Comparison of ENCODE assay signal across 8 mouse cellular contexts in genomic region chr11:100736746-100737080, GRCm38 (mm10). TPM values are rescaled to one million over a fixed set of nuclear protein-coding genes. Genes with fewer than 3 reads are reported as not detected.
DNase-seq lines count a peak whose midpoint lies in the region; ATAC-seq and TF ChIP-seq lines count a peak whose summit lies in the region.

No protein-coding gene starts in this region.

- 0 out of 2 replicates have a peak overlapping the region, but pooled peaks have one; percentile 25 for H3K27ac ChIP-seq in kidney, embryonic 16.5 days (ENCODE audit: low read length)
- no peak overlapping the region for H3K27ac ChIP-seq in embryonic facial prominence, embryonic 11.5 days (replicated peaks; ENCODE audit: low read depth, low read length)
- peak overlapping the region; percentile 95 for H3K27ac ChIP-seq in intestine, postnatal 0 days (ENCODE audit: low read depth, low read length)

- no peaks in the 10 kb centered on the region for H3K36me3 ChIP-seq in kidney, embryonic 16.5 days (ENCODE audit: insufficient read depth, low read length)
- H3K36me3 ChIP-seq in embryonic facial prominence, embryonic 11.5 days (replicated peaks; ENCODE audit: control insufficient read depth, insufficient read depth, low read depth, low read length), result no peaks in the 10 kb centered on the region
- peaks cover 21% of the 10 kb centered on the region; the same call in 1 of the 2 replicates for H3K36me3 ChIP-seq in intestine, postnatal 0 days (ENCODE audit: control insufficient read depth, insufficient read depth)
- H3K36me3 ChIP-seq in myocyte (ENCODE audit: control insufficient read depth, insufficient read depth), result peaks cover 12% of the 10 kb centered on the region

- ATAC-seq in kidney, embryonic 16.5 days (ENCODE audit: low FRiP score, low TSS enrichment), result no peak
- no peak for ATAC-seq in embryonic facial prominence, embryonic 11.5 days (replicated peaks; ENCODE audit: insufficient number of reproducible peaks, low FRiP score, low TSS enrichment, low read depth)
- ATAC-seq in intestine, postnatal 0 days, result no peak

- H3K9me3 ChIP-seq in kidney, embryonic 16.5 days (ENCODE audit: low read length), result no peaks in the 10 kb centered on the region
- H3K9me3 ChIP-seq in embryonic facial prominence, embryonic 11.5 days (replicated peaks; ENCODE audit: control insufficient read depth, low read length), result no peaks in the 10 kb centered on the region
- no peaks in the 10 kb centered on the region for H3K9me3 ChIP-seq in intestine, postnatal 0 days (ENCODE audit: control insufficient read depth)

- no peak for TF ChIP-seq POLR2A in myocyte (IDR thresholded peaks at IDR 0.05; ENCODE audit: insufficient read length, low read depth)

- H3K27me3 ChIP-seq in kidney, embryonic 16.5 days (ENCODE audit: insufficient read depth, low read length), result no peaks in the 10 kb centered on the region
- no peaks in the 10 kb centered on the region for H3K27me3 ChIP-seq in embryonic facial prominence, embryonic 11.5 days (ENCODE audit: control insufficient read depth, insufficient read depth, low read length)
- no peaks in the 10 kb centered on the region for H3K27me3 ChIP-seq in intestine, postnatal 0 days (replicated peaks; ENCODE audit: control insufficient read depth, insufficient read depth, low read length)
- H3K27me3 ChIP-seq in myocyte (ENCODE audit: control insufficient read depth, insufficient read depth, insufficient read length), result no peaks in the 10 kb centered on the region

- peaks cover 18% of the 10 kb centered on the region for H3K4me1 ChIP-seq in kidney, embryonic 16.5 days (ENCODE audit: insufficient read depth, low read length)
- no peaks in the 10 kb centered on the region for H3K4me1 ChIP-seq in embryonic facial prominence, embryonic 11.5 days (ENCODE audit: control insufficient read depth, insufficient read depth, low read length)
- H3K4me1 ChIP-seq in intestine, postnatal 0 days (replicated peaks; ENCODE audit: control insufficient read depth, insufficient read depth, low read length), result no peaks in the 10 kb centered on the region

- H3K9ac ChIP-seq in kidney, embryonic 16.5 days (replicated peaks; ENCODE audit: low read length), result peak overlapping the region; percentile 96
- H3K9ac ChIP-seq in embryonic facial prominence, embryonic 11.5 days (replicated peaks; ENCODE audit: low read length), result no peak overlapping the region; the same call in 1 of the 2 replicates
- peak overlapping the region; percentile 99; the same call in 1 of the 2 replicates for H3K9ac ChIP-seq in intestine, postnatal 0 days (ENCODE audit: low read depth, low read length)

- H3K4me3 ChIP-seq in kidney, embryonic 16.5 days (ENCODE audit: low read length), result peak overlapping the region; percentile 99
- peak overlapping the region; percentile 89 for H3K4me3 ChIP-seq in embryonic facial prominence, embryonic 11.5 days (ENCODE audit: low read depth, low read length)
- peak overlapping the region; percentile 98; the same call in 1 of the 2 replicates for H3K4me3 ChIP-seq in intestine, postnatal 0 days (ENCODE audit: low read depth, low read length)
- H3K4me3 ChIP-seq in myocyte, result peak overlapping the region; percentile 99

- 75% methylated on average over 4 of the region's 4 CpGs for WGBS in kidney, embryonic 16.5 days
- 85% methylated on average over 4 of the region's 4 CpGs for WGBS in embryonic facial prominence, embryonic 11.5 days
- 37% methylated on average over 4 of the region's 4 CpGs for WGBS in intestine, postnatal 0 days

- no peak overlapping the region for H3ac ChIP-seq in myocyte (ENCODE audit: control insufficient read depth, insufficient read length)

- TF ChIP-seq CTCF in intestine, postnatal 0 days (IDR thresholded peaks at IDR 0.05; ENCODE audit: low read depth), result no peak

- peak overlapping the region; percentile 70 for H3K4me2 ChIP-seq in kidney, embryonic 16.5 days (replicated peaks; ENCODE audit: low read depth, low read length)
- peak overlapping the region; percentile 76; the same call in 1 of the 2 replicates for H3K4me2 ChIP-seq in embryonic facial prominence, embryonic 11.5 days (ENCODE audit: low read depth, low read length)
- peak overlapping the region; percentile 77 for H3K4me2 ChIP-seq in intestine, postnatal 0 days (replicated peaks; ENCODE audit: low read depth)
- peak overlapping the region; percentile 96 for H3K4me2 ChIP-seq in myocyte (ENCODE audit: low read depth)

- no peak for DNase-seq in kidney, adult 11 months
- DNase-seq in embryonic facial prominence, embryonic 11.5 days (ENCODE audit: low spot score), result no peak
- DNase-seq in embryo, embryonic 10 days (ENCODE audit: low spot score), result no peak
- no peak for DNase-seq in urinary bladder, postnatal 10 days (ENCODE audit: low spot score)
- no peak for DNase-seq in frontal cortex, adult 2 months (ENCODE audit: extremely low spot score in 1 of 2, low spot score in 1 of 2)

- peaks cover 63% of the 10 kb centered on the region for H3K79me2 ChIP-seq in myocyte (ENCODE audit: control insufficient read depth, insufficient read depth)

TF ChIP-seq in myocyte, 11 proteins besides CTCF, POLR2A, EP300 and RAD21:
- TF ChIP-seq MYOG (IDR thresholded peaks at IDR 0.05; ENCODE audit: control insufficient read depth in 1 of 3, insufficient read depth in 1 of 3, insufficient read length in 2 of 3, low read depth in 2 of 3) (no peak), REST (IDR thresholded peaks at IDR 0.05; ENCODE audit: insufficient read depth, insufficient read length) (no peak), MAX (IDR thresholded peaks at IDR 0.05; ENCODE audit: low read depth) (no peak), E2F4 (IDR thresholded peaks at IDR 0.05; ENCODE audit: insufficient read depth) (no peak), SRF (IDR thresholded peaks at IDR 0.05; ENCODE audit: control insufficient read depth, insufficient read length, low read depth) (no peak), MYOD1 (IDR thresholded peaks at IDR 0.05; ENCODE audit: control insufficient read depth in 1 of 3, insufficient read length in 2 of 3, low read depth in 2 of 3) (no peak)

RNA-seq across cellular contexts. Expression of gene Rab5c, which starts 1.3 kb away (rescaled TPM):
- polyA plus RNA-seq in kidney, embryonic 16.5 days (2015; fragmentation: Nextera tagmentation; extraction: Ambion mirVana), result 41.9 and 47.1 TPM in 2 replicates
- 76.6 and 86.1 TPM in 2 replicates for polyA plus RNA-seq in embryonic facial prominence, embryonic 11.5 days (2014; fragmentation: Nextera tagmentation; extraction: Ambion mirVana)
- 62.2 and 62.7 TPM in 2 replicates for polyA plus RNA-seq in intestine, postnatal 0 days (2015; fragmentation: Nextera tagmentation; extraction: Ambion mirVana)
- polyA plus RNA-seq in myocyte (2012; fragmentation: generic; extraction: Trizol), result 128 TPM
- polyA plus RNA-seq in frontal cortex, adult 2 months (2012; rRNA removed), result 205 and 221 TPM in 2 replicates

RNA-seq across cellular contexts. Expression of gene Kcnh4, which starts 23.0 kb away (rescaled TPM):
- not detected in 2 replicates for polyA plus RNA-seq in kidney, embryonic 16.5 days (2015; fragmentation: Nextera tagmentation; extraction: Ambion mirVana)
- polyA plus RNA-seq in embryonic facial prominence, embryonic 11.5 days (2014; fragmentation: Nextera tagmentation; extraction: Ambion mirVana), result 0.50 and 0.56 TPM in 2 replicates
- polyA plus RNA-seq in intestine, postnatal 0 days (2015; fragmentation: Nextera tagmentation; extraction: Ambion mirVana), result 0.04 and 0.12 TPM in 2 replicates
- polyA plus RNA-seq in myocyte (2012; fragmentation: generic; extraction: Trizol), result 0.05 TPM
- polyA plus RNA-seq in frontal cortex, adult 2 months (2012; rRNA removed), result 15.8 and 19.2 TPM in 2 replicates

RNA-seq across cellular contexts. Expression of gene Hspb9, which starts 23.1 kb away (rescaled TPM):
- polyA plus RNA-seq in kidney, embryonic 16.5 days (2015; fragmentation: Nextera tagmentation; extraction: Ambion mirVana), result 0.33 TPM in 1 of 2 replicates, not detected in the other
- polyA plus RNA-seq in embryonic facial prominence, embryonic 11.5 days (2014; fragmentation: Nextera tagmentation; extraction: Ambion mirVana), result not detected in 2 replicates
- 0.44 and 0.65 TPM in 2 replicates for polyA plus RNA-seq in intestine, postnatal 0 days (2015; fragmentation: Nextera tagmentation; extraction: Ambion mirVana)
- 0.23 TPM for polyA plus RNA-seq in myocyte (2012; fragmentation: generic; extraction: Trizol)
- polyA plus RNA-seq in frontal cortex, adult 2 months (2012; rRNA removed), result not detected in 2 replicates

RNA-seq across cellular contexts. Expression of gene Kat2a, which starts 24.4 kb away (rescaled TPM):
- 62.4 and 63.7 TPM in 2 replicates for polyA plus RNA-seq in kidney, embryonic 16.5 days (2015; fragmentation: Nextera tagmentation; extraction: Ambion mirVana)
- polyA plus RNA-seq in embryonic facial prominence, embryonic 11.5 days (2014; fragmentation: Nextera tagmentation; extraction: Ambion mirVana), result 49.9 and 55.9 TPM in 2 replicates
- 11.8 and 12.3 TPM in 2 replicates for polyA plus RNA-seq in intestine, postnatal 0 days (2015; fragmentation: Nextera tagmentation; extraction: Ambion mirVana)
- 29.9 TPM for polyA plus RNA-seq in myocyte (2012; fragmentation: generic; extraction: Trizol)
- polyA plus RNA-seq in frontal cortex, adult 2 months (2012; rRNA removed), result 60.7 and 61.7 TPM in 2 replicates

RNA-seq across cellular contexts. Expression of gene Hcrt, which starts 26.0 kb away (rescaled TPM):
- not detected in 2 replicates for polyA plus RNA-seq in kidney, embryonic 16.5 days (2015; fragmentation: Nextera tagmentation; extraction: Ambion mirVana)
- polyA plus RNA-seq in embryonic facial prominence, embryonic 11.5 days (2014; fragmentation: Nextera tagmentation; extraction: Ambion mirVana), result not detected in 2 replicates
- not detected in 2 replicates for polyA plus RNA-seq in intestine, postnatal 0 days (2015; fragmentation: Nextera tagmentation; extraction: Ambion mirVana)
- polyA plus RNA-seq in myocyte (2012; fragmentation: generic; extraction: Trizol), result not detected
- 0.50 and 0.62 TPM in 2 replicates for polyA plus RNA-seq in frontal cortex, adult 2 months (2012; rRNA removed)

Comparison
In these comparisons a context has a peak if more than half of its experiments do, and no peak if none do; other contexts are left out.
1. RNA of gene Kcnh4, which starts 23.0 kb away (polyA plus RNA-seq): 15.8 to 19.2 TPM in frontal cortex, adult 2 months; 0.50 to 0.56 TPM in embryonic facial prominence, embryonic 11.5 days, 0.04 to 0.12 TPM in intestine, postnatal 0 days, 0.05 TPM in myocyte (single experiment) and not detected in kidney, embryonic 16.5 days; every median in the first group is over 10 times any median in the second.
2. Peak in every context shown above with its lines, with median percentiles within 50 percentile points of each other: H3K4me2 ChIP-seq and H3K4me3 ChIP-seq.